Mouse (Mus musculus) midbrain, embryonic 10.5 days (tissue): ENCODE data around the gene Gm20388. TPM values are rescaled to one million over a fixed set of nuclear protein-coding genes. Genes with fewer than 3 reads are reported as not detected.

Experiments used
- DNase-seq: peaks from one replicate; pipeline ENCODE4 v3.0.0-alpha.2; 2017; ENCODE audit warnings: low spot score
- H3K27ac ChIP-seq: fragments of 300-500 bp; sonication (generic); replicated peaks from 2 replicates; pipeline ENCODE4 v1.5.1; 2016; ENCODE audit warnings: mild to moderate bottlenecking
- H3K27me3 ChIP-seq: fragments of 300-500 bp; sonication (generic); 2 replicates; pipeline ENCODE4 v1.6.1; 2016; ENCODE audit warnings: low read depth, mild to moderate bottlenecking; ENCODE audit not compliant: poor library complexity, severe bottlenecking
- H3K36me3 ChIP-seq: fragments of 300-500 bp; sonication (generic); 2 replicates; pipeline ENCODE4 v1.6.1; 2016; ENCODE audit warnings: mild to moderate bottlenecking, moderate library complexity
- H3K4me1 ChIP-seq: fragments of 300-500 bp; sonication (generic); 2 replicates; pipeline ENCODE4 v1.6.1; 2016
- H3K4me3 ChIP-seq: fragments of 300-500 bp; sonication (generic); 2 replicates; pipeline ENCODE4 v1.5.1; 2016; ENCODE audit warnings: mild to moderate bottlenecking, moderate library complexity
- H3K9me3 ChIP-seq: fragments of 300-500 bp; sonication (generic); replicated peaks from 2 replicates; pipeline ENCODE4 v1.6.1; 2016; ENCODE audit warnings: mild to moderate bottlenecking
- WGBS: fragments of 180-500 bp; shearing (Covaris S2); methylation state at CpG from one replicate; pipeline ENCODE4 v1.1.7; 2016; 5-methylcytosine and 5-hydroxymethylcytosine counted together
- polyA plus RNA-seq: library from polyadenylated mRNA; unstranded; fragments of >200 nt; fragmentation: Nextera tagmentation; extraction: Ambion mirVana; gene quantifications from 2 replicates; pipeline ENCODE4 v1.2.1, GENCODE M21; 2016

Gene Gm20388
- polyA plus RNA-seq, 1 experiment from 2014 or later, result 7.1 TPM

- peaks cover 46% of the 10 kb centered on the region for H3K4me1 ChIP-seq
- no peak overlapping the region for H3K4me3 ChIP-seq
- H3K27me3 ChIP-seq, result no peaks in the 10 kb centered on the region; the same call in 1 of the 2 replicates
- WGBS, result 68% methylated on average over 9 of the region's 9 CpGs
- H3K36me3 ChIP-seq, result no peaks in the 10 kb centered on the region
- no peak overlapping the region for H3K27ac ChIP-seq
- no peak for DNase-seq
- H3K9me3 ChIP-seq, result no peaks in the 10 kb centered on the region
These were observed 2147.9 kb downstream of the Gm20388 start for GRCm38 (mm10) chr8:122058510-122058909.

- WGBS, result 86% methylated on average over 8 of the region's 8 CpGs
- H3K27me3 ChIP-seq, result no peaks in the 10 kb centered on the region; the same call in 1 of the 2 replicates
- H3K36me3 ChIP-seq, result no peaks in the 10 kb centered on the region
- H3K27ac ChIP-seq, result no peak overlapping the region
- peaks cover 46% of the 10 kb centered on the region for H3K4me1 ChIP-seq
- no peak overlapping the region for H3K4me3 ChIP-seq
- no peaks in the 10 kb centered on the region for H3K9me3 ChIP-seq
- no peak for DNase-seq
These were observed 2148.3 kb downstream of the Gm20388 start for GRCm38 (mm10) chr8:122058951-122059350.

- H3K27ac ChIP-seq, result no peak overlapping the region
- 80% methylated on average over 12 of the region's 12 CpGs for WGBS
- H3K4me1 ChIP-seq, result peaks cover 23% of the 10 kb centered on the region
- H3K36me3 ChIP-seq, result no peaks in the 10 kb centered on the region
- no peaks in the 10 kb centered on the region for H3K9me3 ChIP-seq
- H3K4me3 ChIP-seq, result no peak overlapping the region
- no peak for DNase-seq
- no peaks in the 10 kb centered on the region; the same call in 1 of the 2 replicates for H3K27me3 ChIP-seq
These were observed 2152.0 kb downstream of the Gm20388 start for GRCm38 (mm10) chr8:122062508-122063223.

- H3K36me3 ChIP-seq, result no peaks in the 10 kb centered on the region
- no peak overlapping the region for H3K27ac ChIP-seq
- H3K9me3 ChIP-seq, result no peaks in the 10 kb centered on the region
- H3K27me3 ChIP-seq, result no peaks in the 10 kb centered on the region
- WGBS, result 71% methylated on average over 7 of the region's 7 CpGs
- no peak for DNase-seq
- no peak overlapping the region for H3K4me3 ChIP-seq
- H3K4me1 ChIP-seq, result peaks cover 31% of the 10 kb centered on the region
These were observed 2153.7 kb downstream of the Gm20388 start for GRCm38 (mm10) chr8:122064353-122064752.

GRCm38 (mm10) chr8:122067783-122068505 lies 2157.3 kb downstream of the Gm20388 start:
- Histone ChIP-seq H3K36me3 (no peaks in the 10 kb centered on the region), H3K27me3 (peaks cover 18% of the 10 kb centered on the region; the same call in 1 of the 2 replicates), H3K9me3 (no peaks in the 10 kb centered on the region), H3K4me3 (no peak overlapping the region), H3K4me1 (peaks cover 13% of the 10 kb centered on the region; the same call in 1 of the 2 replicates), H3K27ac (no peak overlapping the region)
- no peak for DNase-seq
- WGBS, result 76% methylated on average over 15 of the region's 15 CpGs

GRCm38 (mm10) chr8:122068609-122069008 lies 2158.0 kb downstream of the Gm20388 start:
- Histone ChIP-seq H3K9me3 (no peaks in the 10 kb centered on the region), H3K4me1 (peaks cover 9% of the 10 kb centered on the region; the same call in 1 of the 2 replicates), H3K36me3 (no peaks in the 10 kb centered on the region), H3K27me3 (peaks cover 18% of the 10 kb centered on the region; the same call in 1 of the 2 replicates), H3K27ac (no peak overlapping the region), H3K4me3 (no peak overlapping the region)
- 88% methylated on average over 13 of the region's 13 CpGs for WGBS
- DNase-seq, result no peak

- no peak overlapping the region for H3K4me3 ChIP-seq
- H3K36me3 ChIP-seq, result no peaks in the 10 kb centered on the region
- DNase-seq, result no peak
- peaks cover 9% of the 10 kb centered on the region; the same call in 1 of the 2 replicates for H3K4me1 ChIP-seq
- WGBS, result 91% methylated on average over 11 of the region's 11 CpGs
- no peak overlapping the region for H3K27ac ChIP-seq
- H3K27me3 ChIP-seq, result peaks cover 23% of the 10 kb centered on the region
- no peaks in the 10 kb centered on the region for H3K9me3 ChIP-seq
These were observed 2158.6 kb downstream of the Gm20388 start for GRCm38 (mm10) chr8:122069281-122069680.

- 67% methylated on average over 4 of the region's 4 CpGs for WGBS
- Histone ChIP-seq H3K27ac (no peak overlapping the region), H3K4me1 (peaks cover 15% of the 10 kb centered on the region), H3K36me3 (no peaks in the 10 kb centered on the region), H3K9me3 (no peaks in the 10 kb centered on the region), H3K4me3 (no peak overlapping the region), H3K27me3 (peaks cover 31% of the 10 kb centered on the region)
- DNase-seq, result no peak
These were observed 2160.6 kb downstream of the Gm20388 start for GRCm38 (mm10) chr8:122071193-122071592.

GRCm38 (mm10) chr8:122073964-122074363 lies 2163.3 kb downstream of the Gm20388 start:
- Histone ChIP-seq H3K4me3 (no peak overlapping the region), H3K9me3 (no peaks in the 10 kb centered on the region), H3K27ac (no peak overlapping the region), H3K27me3 (peaks cover 57% of the 10 kb centered on the region), H3K4me1 (peaks cover 21% of the 10 kb centered on the region), H3K36me3 (no peaks in the 10 kb centered on the region)
- DNase-seq, result no peak
- WGBS, result 81% methylated on average over 9 of the region's 9 CpGs

- Histone ChIP-seq H3K9me3 (no peaks in the 10 kb centered on the region), H3K27ac (no peak overlapping the region), H3K27me3 (peaks cover 61% of the 10 kb centered on the region), H3K4me1 (peaks cover 25% of the 10 kb centered on the region), H3K4me3 (no peak overlapping the region), H3K36me3 (no peaks in the 10 kb centered on the region)
- no peak for DNase-seq
- WGBS, result 79% methylated on average over 9 of the region's 9 CpGs
These were observed 2163.8 kb downstream of the Gm20388 start for GRCm38 (mm10) chr8:122074442-122074841.

GRCm38 (mm10) chr8:122074977-122075376 lies 2164.3 kb downstream of the Gm20388 start:
- DNase-seq, result no peak
- 84% methylated on average over 4 of the region's 4 CpGs for WGBS
- peaks cover 31% of the 10 kb centered on the region for H3K4me1 ChIP-seq
- H3K36me3 ChIP-seq, result no peaks in the 10 kb centered on the region
- no peaks in the 10 kb centered on the region for H3K9me3 ChIP-seq
- no peak overlapping the region for H3K4me3 ChIP-seq
- no peak overlapping the region for H3K27ac ChIP-seq
- peaks cover 67% of the 10 kb centered on the region for H3K27me3 ChIP-seq

GRCm38 (mm10) chr8:122076183-122076842 lies 2165.7 kb downstream of the Gm20388 start:
- H3K36me3 ChIP-seq, result no peaks in the 10 kb centered on the region
- no peaks in the 10 kb centered on the region for H3K9me3 ChIP-seq
- H3K27me3 ChIP-seq, result peaks cover 69% of the 10 kb centered on the region
- no peak overlapping the region; the same call in 1 of the 2 replicates for H3K27ac ChIP-seq
- DNase-seq, result no peak
- peaks cover 39% of the 10 kb centered on the region for H3K4me1 ChIP-seq
- WGBS, result 48% methylated on average over 23 of the region's 23 CpGs
- H3K4me3 ChIP-seq, result no peak overlapping the region
